Mouse (Mus musculus): Measurements from ENCODE around the gene Tdg.

- TF ChIP-seq CTCF (IDR thresholded peaks at IDR 0.05; ENCODE audit: insufficient read depth, low read depth, low read length) (no peak), POLR2A (IDR thresholded peaks at IDR 0.05; ENCODE audit: insufficient read depth, low read depth, low read length) (no peak)
Observed at GRCm38 (mm10) chr10:82695956-82696355, 66.3 kb downstream of the Tdg start, which contains the start of gene Hcfc2.
